Mouse (Mus musculus): ENCODE measurements around the gene Ifna15. TPM values are rescaled to one million over a fixed set of nuclear protein-coding genes. Genes with fewer than 3 reads are reported as not detected.

Ifna15 gene
- polyA plus RNA-seq, 1 experiment from 2014 or later = not detected

- H3K9me3 ChIP-seq = no peaks in the 10 kb centered on the region
- 68% methylated on average over 2 of the region's 2 CpGs for WGBS
- H3K36me3 ChIP-seq = no peaks in the 10 kb centered on the region
- no peaks in the 10 kb centered on the region for H3K4me1 ChIP-seq
- H3K27ac ChIP-seq = no peak overlapping the region
- no peak overlapping the region for H3K4me3 ChIP-seq
- H3K27me3 ChIP-seq (ENCODE audit: insufficient read depth, poor library complexity, severe bottlenecking) = no peaks in the 10 kb centered on the region
- no peak for DNase-seq (ENCODE audit: low spot score)
Measured at GRCm38 (mm10) chr4:88530892-88531291, 27.2 kb downstream of the Ifna15 start.

- WGBS = 70% methylated on average over 4 of the region's 4 CpGs
- Histone ChIP-seq H3K4me1 (no peaks in the 10 kb centered on the region), H3K36me3 (no peaks in the 10 kb centered on the region), H3K27ac (no peak overlapping the region), H3K9me3 (no peaks in the 10 kb centered on the region), H3K4me3 (no peak overlapping the region), H3K27me3 (ENCODE audit: insufficient read depth, poor library complexity, severe bottlenecking) (no peaks in the 10 kb centered on the region)
- DNase-seq (ENCODE audit: low spot score) = no peak
Measured at GRCm38 (mm10) chr4:88530271-88530670, 27.8 kb downstream of the Ifna15 start.

- Histone ChIP-seq H3K4me1 (no peaks in the 10 kb centered on the region), H3K36me3 (no peaks in the 10 kb centered on the region), H3K27ac (no peak overlapping the region), H3K4me3 (no peak overlapping the region), H3K9me3 (no peaks in the 10 kb centered on the region), H3K27me3 (ENCODE audit: insufficient read depth, poor library complexity, severe bottlenecking) (peaks cover 6% of the 10 kb centered on the region; the same call in 1 of the 2 replicates)
- 73% methylated on average over 5 of the region's 5 CpGs for WGBS
- DNase-seq (ENCODE audit: low spot score) = no peak
Measured at GRCm38 (mm10) chr4:88526379-88527049, 31.5 kb downstream of the Ifna15 start.

DNA sequence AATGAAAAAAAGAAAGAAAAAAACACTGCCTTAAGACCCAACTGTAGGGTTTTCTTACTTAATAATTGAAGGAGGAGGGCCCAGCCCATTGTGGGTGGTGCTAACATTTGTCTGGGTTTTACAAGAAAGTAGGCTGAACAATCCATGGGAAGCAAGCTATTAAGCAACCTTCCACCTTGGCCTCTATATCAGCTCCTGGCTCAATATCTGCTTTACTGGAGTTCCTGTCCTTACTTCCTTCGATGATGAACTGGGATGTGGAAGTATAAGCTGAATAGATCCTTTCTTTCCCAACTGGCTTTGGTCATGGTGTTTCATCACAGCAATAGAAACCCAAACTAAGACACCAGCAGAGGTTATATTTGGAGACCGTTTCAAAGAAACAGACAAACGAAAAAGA lies 32.7 kb downstream of the Ifna15 start:
- WGBS = 70% methylated on average over 3 of the region's 3 CpGs
- no peaks in the 10 kb centered on the region for H3K9me3 ChIP-seq
- H3K4me1 ChIP-seq = no peaks in the 10 kb centered on the region
- H3K36me3 ChIP-seq = no peaks in the 10 kb centered on the region
- peaks cover 6% of the 10 kb centered on the region; the same call in 1 of the 2 replicates for H3K27me3 ChIP-seq (ENCODE audit: insufficient read depth, poor library complexity, severe bottlenecking)
- no peak for DNase-seq (ENCODE audit: low spot score)
- H3K27ac ChIP-seq = no peak overlapping the region
- no peak overlapping the region for H3K4me3 ChIP-seq

GRCm38 (mm10) chr4:88523241-88523640 lies 34.8 kb downstream of the Ifna15 start:
- Histone ChIP-seq H3K4me3 (no peak overlapping the region), H3K9me3 (no peaks in the 10 kb centered on the region), H3K27ac (no peak overlapping the region), H3K27me3 (ENCODE audit: insufficient read depth, poor library complexity, severe bottlenecking) (peaks cover 6% of the 10 kb centered on the region; the same call in 1 of the 2 replicates), H3K36me3 (no peaks in the 10 kb centered on the region), H3K4me1 (no peaks in the 10 kb centered on the region)
- DNase-seq (ENCODE audit: low spot score) = no peak

DNA sequence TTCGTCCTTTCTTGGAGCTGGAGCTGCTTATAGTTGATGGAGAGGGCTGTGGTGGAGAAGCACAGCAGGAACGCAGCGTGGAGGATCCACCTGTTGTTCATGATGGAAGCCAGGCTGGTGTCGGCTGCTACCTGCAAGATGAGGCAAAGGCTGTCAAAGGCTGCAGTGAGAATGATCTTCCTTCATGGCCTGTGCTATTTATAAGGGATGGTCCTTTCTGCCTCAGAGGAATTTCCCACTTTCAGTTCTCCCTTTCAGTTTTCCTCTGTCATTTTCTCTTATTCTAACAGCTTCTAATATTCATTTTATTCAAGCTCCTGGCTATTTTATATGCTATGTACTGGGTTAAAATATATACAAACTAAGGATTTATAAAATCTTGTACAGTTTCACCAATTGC lies 35.4 kb downstream of the Ifna15 start, which contains the start of gene Ifnb1:
Gene Ifnb1, minus strand, starts transcription at position 101 of the 400 bp plus-strand sequence.
- no peak within 1 kb of the TSS for H3K27ac ChIP-seq
- no peak within 1 kb of the TSS for H3K4me3 ChIP-seq
- WGBS = 76% methylated on average over 4 of the region's 4 CpGs
- no peaks in the 10 kb centered on the region for H3K4me1 ChIP-seq
- H3K36me3 ChIP-seq = no peaks in the 10 kb centered on the region
- no peak for DNase-seq (ENCODE audit: low spot score)
- H3K9me3 ChIP-seq = no peaks in the 10 kb centered on the region
- H3K27me3 ChIP-seq (ENCODE audit: insufficient read depth, poor library complexity, severe bottlenecking) = peaks cover 6% of the 10 kb centered on the region; the same call in 1 of the 2 replicates

GRCm38 (mm10) chr4:88517957-88518356 lies 40.1 kb downstream of the Ifna15 start:
- H3K4me3 ChIP-seq = no peak overlapping the region
- H3K4me1 ChIP-seq = peaks cover 20% of the 10 kb centered on the region
- H3K9me3 ChIP-seq = no peaks in the 10 kb centered on the region
- peaks cover 6% of the 10 kb centered on the region; the same call in 1 of the 2 replicates for H3K27me3 ChIP-seq (ENCODE audit: insufficient read depth, poor library complexity, severe bottlenecking)
- H3K36me3 ChIP-seq = no peaks in the 10 kb centered on the region
- WGBS = 86% methylated on average over 2 of the region's 2 CpGs
- no peak for DNase-seq (ENCODE audit: low spot score)
- no peak overlapping the region for H3K27ac ChIP-seq

- Histone ChIP-seq H3K36me3 (no peaks in the 10 kb centered on the region), H3K4me3 (peak overlapping the region; percentile 40)
Measured at GRCm38 (mm10) chr4:88515711-88516211, 42.3 kb downstream of the Ifna15 start.

DNA sequence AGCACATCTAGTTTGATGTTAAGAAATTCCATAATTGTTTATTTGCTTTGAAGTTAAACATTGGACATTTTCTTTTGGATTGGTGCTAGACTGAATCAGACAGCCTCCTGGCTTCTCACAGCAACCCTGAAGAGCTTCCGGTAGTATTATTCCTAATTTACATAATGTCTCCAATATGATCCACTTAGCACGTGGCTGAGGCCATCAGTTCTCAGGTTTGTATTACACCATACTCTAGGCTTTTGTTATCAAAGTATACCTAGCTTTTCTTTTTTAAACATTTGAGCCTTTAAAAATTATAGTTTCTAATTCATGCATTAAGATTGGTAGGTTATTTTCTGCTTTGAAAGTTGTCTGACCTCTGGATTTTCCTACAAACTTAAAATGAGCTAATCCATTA lies 42.8 kb downstream of the Ifna15 start:
- WGBS = 55% methylated on average over 2 of the region's 2 CpGs
- H3K27ac ChIP-seq = peak overlapping the region; percentile 77; the same call in 1 of the 2 replicates
- H3K4me3 ChIP-seq = no peak overlapping the region; the same call in 1 of the 2 replicates

More at GRCm38 (mm10) chr4:88515711-88516211, 42.3 kb downstream of the Ifna15 start:
- DNase-seq (ENCODE audit: low spot score) = peak; percentile 85
- WGBS = 9% methylated on average over 4 of the region's 4 CpGs
- no peaks in the 10 kb centered on the region for H3K9me3 ChIP-seq
- H3K4me1 ChIP-seq = peaks cover 20% of the 10 kb centered on the region
- H3K27ac ChIP-seq = peak overlapping the region; percentile 77; the same call in 1 of the 2 replicates
- no peaks in the 10 kb centered on the region for H3K27me3 ChIP-seq (ENCODE audit: insufficient read depth, poor library complexity, severe bottlenecking)

DNA sequence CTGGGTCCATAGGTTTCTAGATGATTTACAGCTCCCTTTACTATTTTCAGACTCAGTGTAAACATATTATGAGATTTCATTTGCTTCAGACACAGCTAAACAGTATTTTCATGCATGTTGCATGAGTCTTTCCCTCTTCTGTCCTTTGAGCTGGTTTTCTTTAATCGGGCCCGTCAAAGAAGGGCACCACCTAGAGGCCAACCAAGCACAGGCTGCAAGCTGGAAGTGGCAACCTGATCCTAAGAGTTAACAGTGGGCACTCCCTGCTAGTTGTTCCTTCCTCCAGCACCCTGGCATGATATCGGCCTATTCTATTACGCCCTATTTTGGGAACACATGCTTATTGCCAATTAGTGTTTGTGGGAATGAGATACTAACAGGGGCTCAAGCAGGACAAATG lies 43.6 kb downstream of the Ifna15 start:
- no peak overlapping the region for H3K4me3 ChIP-seq
- 39% methylated on average over 4 of the region's 4 CpGs for WGBS
- H3K4me1 ChIP-seq = peaks cover 20% of the 10 kb centered on the region
- peak; percentile 78 for DNase-seq (ENCODE audit: low spot score)
- no peaks in the 10 kb centered on the region for H3K36me3 ChIP-seq
- H3K27ac ChIP-seq = no peak overlapping the region
- H3K27me3 ChIP-seq (ENCODE audit: insufficient read depth, poor library complexity, severe bottlenecking) = no peaks in the 10 kb centered on the region
- no peaks in the 10 kb centered on the region for H3K9me3 ChIP-seq

More for the DNA sequence above, 42.8 kb downstream of the Ifna15 start:
- DNase-seq (ENCODE audit: low spot score) = no peak
- peaks cover 20% of the 10 kb centered on the region for H3K4me1 ChIP-seq
- no peaks in the 10 kb centered on the region for H3K27me3 ChIP-seq (ENCODE audit: insufficient read depth, poor library complexity, severe bottlenecking)
- H3K9me3 ChIP-seq = no peaks in the 10 kb centered on the region
- H3K36me3 ChIP-seq = no peaks in the 10 kb centered on the region

GRCm38 (mm10) chr4:88513743-88514142 lies 44.3 kb downstream of the Ifna15 start:
- no peak for DNase-seq (ENCODE audit: low spot score)
- no peaks in the 10 kb centered on the region for H3K36me3 ChIP-seq
- peaks cover 20% of the 10 kb centered on the region for H3K4me1 ChIP-seq
- H3K4me3 ChIP-seq = no peak overlapping the region
- no peak overlapping the region for H3K27ac ChIP-seq
- no peaks in the 10 kb centered on the region for H3K9me3 ChIP-seq
- H3K27me3 ChIP-seq (ENCODE audit: insufficient read depth, poor library complexity, severe bottlenecking) = no peaks in the 10 kb centered on the region
- 63% methylated on average over 4 of the region's 4 CpGs for WGBS

Data from heart, embryonic 10.5 days (tissue).